Mouse (Mus musculus) liver, embryonic 14.5 days (tissue): ENCODE measurements around the gene Znrf3.

ENCODE experiments used
- CTCF ChIP-seq: IDR thresholded peaks from 2 replicates; pipeline ENCODE4 v1.5.1; 2016; ENCODE audit warnings: antibody characterized with exemption, low read depth, control low read depth
- EP300 ChIP-seq: IDR thresholded peaks from 2 replicates; pipeline ENCODE4 v1.6.1; 2016; ENCODE audit warnings: antibody characterized with exemption, low read depth

DNA sequence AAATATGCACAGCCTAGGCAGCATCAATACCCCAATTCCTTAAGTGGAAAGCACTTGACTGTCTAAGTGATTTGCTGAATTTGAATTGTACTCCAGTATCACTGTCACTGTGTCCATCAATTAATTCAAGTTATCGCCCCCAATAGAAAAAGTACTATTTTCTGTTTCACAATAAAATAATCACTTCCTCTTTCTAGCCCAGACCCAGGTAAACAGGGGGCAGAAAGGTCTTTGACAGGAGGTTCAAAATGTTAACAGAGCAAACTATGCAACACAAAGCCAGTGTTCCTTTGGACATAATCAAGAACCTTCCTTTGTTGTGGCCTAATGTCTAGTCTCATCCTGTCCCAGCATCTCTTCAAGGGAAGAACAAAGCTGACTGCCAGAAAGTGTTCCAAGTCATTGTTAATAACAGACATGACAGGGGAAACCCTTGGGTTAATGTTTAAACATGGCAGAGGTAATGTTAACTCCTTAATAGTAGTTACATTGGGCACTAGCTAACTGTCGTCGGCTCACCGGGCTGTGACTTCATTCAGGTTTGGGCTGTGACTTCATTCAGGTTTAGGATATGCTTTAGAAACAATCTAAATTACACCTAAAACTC lies 42.4 kb downstream of the Znrf3 start:
- no peak for TF ChIP-seq CTCF
- TF ChIP-seq EP300 = no peak
